Mouse (Mus musculus): ENCODE data around the gene Mtfr2.

- TF ChIP-seq CTCF (conservative IDR thresholded peaks at IDR 0.05; ENCODE audit: insufficient read depth, insufficient read length, low read depth, low read length): no peak
- TF ChIP-seq POLR2A (IDR thresholded peaks at IDR 0.05; ENCODE audit: low read depth, low read length): no peak
These were observed 1.3 kb downstream of the Mtfr2 start for GRCm38 (mm10) chr10:20348894-20349293.

All from kidney, adult 2 months (tissue).